Mouse (Mus musculus) C2C12 (cell line): ENCODE data around the gene Ppm1j. TPM values are rescaled to one million over a fixed set of nuclear protein-coding genes. Genes with fewer than 3 reads are reported as not detected.

Source experiments
- H3K27me3 ChIP-seq: one replicate; pipeline ENCODE4 v1.6.1; 2011; ENCODE audit not compliant: control insufficient read depth, insufficient read depth, insufficient read length
- H3K36me3 ChIP-seq: one replicate; pipeline ENCODE4 v1.6.1; 2011; ENCODE audit not compliant: control insufficient read depth, insufficient read depth
- H3K4me3 ChIP-seq: one replicate; pipeline ENCODE4 v1.5.1; 2011; ENCODE audit warnings: mild to moderate bottlenecking, control low read depth; ENCODE audit not compliant: poor library complexity, insufficient read depth, severe bottlenecking
- H3K79me2 ChIP-seq: one replicate; pipeline ENCODE4 v1.6.1; 2011; ENCODE audit not compliant: control insufficient read depth, insufficient read depth
- H3K79me3 ChIP-seq: one replicate; pipeline ENCODE4 v1.6.1; 2011; ENCODE audit warnings: low read depth, control low read depth
- H3ac ChIP-seq: one replicate; pipeline ENCODE3; 2011; ENCODE audit warnings: low read depth; ENCODE audit not compliant: control insufficient read depth, insufficient read length
- CEBPB ChIP-seq: IDR thresholded peaks from one replicate; pipeline ENCODE4 v1.6.1; 2011; ENCODE audit warnings: low read depth, mild to moderate bottlenecking, control low read depth, moderate library complexity
- CTCF ChIP-seq: IDR thresholded peaks from one replicate; pipeline ENCODE4 v1.5.1; 2011; ENCODE audit not compliant: control insufficient read depth, insufficient read depth, insufficient read length
- FOSL1 ChIP-seq: IDR thresholded peaks from one replicate; pipeline ENCODE4 v1.8.0; 2011; ENCODE audit warnings: mild to moderate bottlenecking, low read length; ENCODE audit not compliant: poor library complexity, insufficient read depth, severe bottlenecking
- MAX ChIP-seq: IDR thresholded peaks from one replicate; pipeline ENCODE4 v1.6.1; 2011; ENCODE audit warnings: mild to moderate bottlenecking, control low read depth
- MYOD1 ChIP-seq: IDR thresholded peaks from one replicate; pipeline ENCODE4 v1.6.1; 2011; ENCODE audit warnings: low read depth; ENCODE audit not compliant: control insufficient read depth, insufficient read length
- MYOG ChIP-seq: IDR thresholded peaks from one replicate; pipeline ENCODE4 v1.6.1; 2011; ENCODE audit not compliant: control insufficient read depth, insufficient read length; ENCODE audit errors: extremely low read depth
- USF1 ChIP-seq: IDR thresholded peaks from one replicate; pipeline ENCODE4 v1.6.1; 2011; ENCODE audit warnings: low read depth, mild to moderate bottlenecking, control low read depth, moderate library complexity
- polyA plus RNA-seq: library from polyadenylated mRNA; unstranded; fragments of >200 nt; fragmentation: generic; extraction: Trizol; gene quantifications from one replicate; pipeline ENCODE4 v1.2.1, GENCODE M21; 2012; ENCODE audit warnings: missing spikeins

Gene Ppm1j
- polyA plus RNA-seq, 1 experiment = 0.08 TPM

DNA sequence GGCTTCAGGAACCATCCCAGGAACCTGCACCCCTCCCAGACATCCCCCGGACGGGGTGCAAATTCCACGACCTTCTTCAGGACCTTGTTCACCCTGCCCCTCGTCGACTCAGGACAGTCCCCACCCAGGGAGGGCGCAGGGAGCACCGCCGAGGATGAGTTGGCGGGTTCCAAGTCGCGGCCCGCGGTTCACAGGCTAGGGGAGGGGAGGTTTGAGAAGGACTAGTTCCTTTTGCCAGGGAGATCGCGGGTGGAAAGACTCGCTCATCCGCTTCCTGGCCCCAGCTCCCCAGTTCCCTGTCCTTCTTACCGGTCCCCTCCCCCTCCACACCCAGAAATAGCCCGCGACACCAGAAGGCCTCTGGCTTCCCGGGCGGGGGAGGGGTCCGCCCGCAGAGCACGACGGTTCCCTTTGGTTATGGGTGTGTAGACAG, 631 bp downstream of the Ppm1j start, which contains the start of gene Fam19a3:
Fam19a3 (minus strand) TSS at position 370 of the 433 bp plus-strand sequence.
- Histone ChIP-seq H3K79me2 (no peaks in the 10 kb centered on the region), H3ac (no peak within 1 kb of the TSS), H3K4me3 (no peak within 1 kb of the TSS), H3K27me3 (peaks cover 14% of the 10 kb centered on the region), H3K79me3 (no peaks in the 10 kb centered on the region), H3K36me3 (no peaks in the 10 kb centered on the region)
- TF ChIP-seq MYOD1 (no peak), CEBPB (no peak), MAX (no peak), USF1 (no peak), CTCF (no peak), FOSL1 (no peak), MYOG (no peak)

DNA sequence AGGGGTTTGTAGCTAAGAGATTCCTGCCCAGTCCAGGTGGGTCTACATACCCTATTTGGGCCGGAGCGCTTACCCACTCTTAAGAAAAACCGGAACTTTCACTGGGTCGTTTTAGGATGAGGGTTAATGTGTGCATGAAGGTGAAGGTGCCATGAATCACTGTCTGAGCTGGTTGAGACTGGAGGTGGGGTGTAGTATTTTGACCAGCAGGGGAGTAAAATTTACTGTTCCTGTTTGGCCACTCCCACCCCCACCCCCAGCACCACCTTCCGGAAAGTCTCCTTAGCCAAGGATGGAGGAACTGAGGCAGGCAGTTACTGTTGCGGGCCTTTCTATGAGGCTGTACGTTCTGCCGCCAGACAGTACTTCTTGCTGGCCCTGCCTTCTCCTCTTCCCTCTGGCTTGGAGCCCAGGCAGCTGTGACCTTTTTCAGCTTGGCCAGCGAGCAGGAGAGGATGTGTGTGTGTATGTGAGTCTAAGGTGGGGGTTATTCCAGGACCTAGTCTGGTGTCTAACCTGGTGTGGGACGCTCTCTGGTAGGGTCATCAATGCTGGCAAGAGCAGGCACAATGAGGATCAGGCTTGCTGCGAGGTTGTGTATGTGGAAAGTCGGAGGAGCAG, 1.3 kb downstream of the Ppm1j start:
- Histone ChIP-seq H3K79me3 (no peaks in the 10 kb centered on the region), H3ac (no peak overlapping the region), H3K4me3 (no peak overlapping the region), H3K27me3 (peaks cover 9% of the 10 kb centered on the region), H3K36me3 (no peaks in the 10 kb centered on the region), H3K79me2 (no peaks in the 10 kb centered on the region)
- TF ChIP-seq CTCF (no peak), USF1 (no peak), MYOD1 (no peak), MYOG (no peak), CEBPB (no peak), MAX (no peak), FOSL1 (no peak)

DNA sequence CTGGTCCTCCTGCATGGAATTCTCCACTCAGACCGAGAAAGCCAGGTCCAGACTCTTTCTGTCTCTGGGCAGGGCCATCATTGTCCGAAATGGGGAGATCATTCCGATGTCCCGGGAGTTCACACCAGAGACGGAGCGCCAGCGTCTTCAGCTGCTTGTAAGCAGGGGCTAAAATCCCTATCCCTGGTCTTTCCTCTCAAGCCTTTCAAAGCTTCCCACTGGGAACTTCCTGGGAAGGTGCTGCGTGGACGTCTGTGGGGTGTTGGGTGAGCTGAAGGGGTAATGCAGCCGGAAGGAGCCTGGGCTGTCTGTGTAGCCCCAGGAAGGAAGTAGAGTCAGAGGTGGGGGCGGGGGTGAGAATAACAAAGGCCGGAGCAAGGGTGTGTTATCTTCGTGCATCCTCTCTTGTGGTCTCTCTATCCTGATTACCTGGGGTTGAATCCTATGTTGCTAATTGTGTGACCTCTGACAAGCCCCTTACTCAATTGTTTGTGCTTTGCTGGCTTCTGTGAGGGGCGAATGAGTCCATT, 3.2 kb downstream of the Ppm1j start:
- peaks cover 2% of the 10 kb centered on the region for H3K79me3 ChIP-seq
- no peaks in the 10 kb centered on the region for H3K27me3 ChIP-seq
- H3K4me3 ChIP-seq = no peak overlapping the region

DNA sequence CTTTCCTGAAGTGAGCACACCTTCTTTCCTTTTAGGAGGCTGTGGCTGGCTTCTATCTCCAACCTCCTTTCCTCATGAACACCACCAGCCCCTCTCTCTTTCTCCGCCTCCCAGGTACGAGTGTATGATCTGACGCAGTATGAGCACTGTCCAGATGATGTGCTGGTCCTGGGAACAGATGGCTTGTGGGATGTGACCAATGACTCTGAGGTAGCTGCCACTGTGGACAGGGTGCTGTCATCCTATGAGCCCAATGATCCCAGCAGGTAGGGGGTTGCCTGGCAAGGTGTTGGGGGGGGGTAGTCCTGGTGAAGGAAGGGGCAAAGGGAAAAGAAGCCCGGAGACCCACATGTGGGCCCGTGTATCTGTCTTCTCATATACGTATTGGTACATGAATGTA, 4.4 kb downstream of the Ppm1j start:
- Histone ChIP-seq H3ac (no peak overlapping the region), H3K79me3 (peaks cover 8% of the 10 kb centered on the region), H3K4me3 (no peak overlapping the region), H3K27me3 (no peaks in the 10 kb centered on the region), H3K79me2 (peaks cover 14% of the 10 kb centered on the region), H3K36me3 (no peaks in the 10 kb centered on the region)
- no peak for TF ChIP-seq MYOG

More for the DNA sequence above, 3.2 kb downstream of the Ppm1j start:
- Histone ChIP-seq H3K36me3 (no peaks in the 10 kb centered on the region), H3ac (no peak overlapping the region), H3K79me2 (peaks cover 2% of the 10 kb centered on the region)
- TF ChIP-seq CTCF = no peak

DNA sequence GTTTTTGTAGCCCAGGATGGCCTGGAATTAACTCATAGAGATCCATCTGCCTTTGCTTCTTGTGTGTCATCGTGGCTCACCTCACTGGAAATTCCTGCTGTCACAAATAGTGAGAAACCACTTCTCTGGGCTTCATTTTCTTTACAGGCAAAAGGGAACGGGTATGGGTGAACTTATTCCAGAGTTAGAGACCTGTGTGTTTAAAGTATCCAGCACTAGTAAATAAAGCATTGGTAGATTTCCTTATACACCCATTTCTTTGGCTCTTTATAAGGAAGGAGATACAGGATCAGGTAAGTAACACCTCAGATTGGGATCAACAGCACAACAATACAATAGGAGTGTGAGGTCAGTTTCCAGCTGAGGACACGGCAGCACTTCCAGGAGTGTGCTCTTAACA, 7.2 kb downstream of the Ppm1j start, which contains the start of gene Rhoc:
Rhoc (plus strand) TSS at position 301 of the 400 bp plus-strand sequence.
- Histone ChIP-seq H3K79me2 (peaks cover 42% of the 10 kb centered on the region), H3K36me3 (peaks cover 20% of the 10 kb centered on the region), H3K27me3 (no peaks in the 10 kb centered on the region), H3ac (peak within 1 kb of the TSS; percentile 97), H3K4me3 (peak within 1 kb of the TSS; percentile 66), H3K79me3 (peaks cover 32% of the 10 kb centered on the region)
- TF ChIP-seq CEBPB (no peak), CTCF (no peak), MYOD1 (no peak), MAX (no peak), FOSL1 (no peak), USF1 (no peak), MYOG (no peak)
